Mouse (Mus musculus) midbrain, embryonic 10.5 days (tissue): ENCODE data around the gene Gm9918. TPM values are rescaled to one million over a fixed set of nuclear protein-coding genes. Genes with fewer than 3 reads are reported as not detected.

ENCODE experiments used
- DNase-seq: peaks from one replicate; pipeline ENCODE4 v3.0.0-alpha.2; 2017; ENCODE audit warnings: low spot score
- H3K27ac ChIP-seq: fragments of 300-500 bp; sonication (generic); replicated peaks from 2 replicates; pipeline ENCODE4 v1.5.1; 2016; ENCODE audit warnings: mild to moderate bottlenecking
- H3K27me3 ChIP-seq: fragments of 300-500 bp; sonication (generic); 2 replicates; pipeline ENCODE4 v1.6.1; 2016; ENCODE audit warnings: low read depth, mild to moderate bottlenecking; ENCODE audit not compliant: poor library complexity, severe bottlenecking
- H3K36me3 ChIP-seq: fragments of 300-500 bp; sonication (generic); 2 replicates; pipeline ENCODE4 v1.6.1; 2016; ENCODE audit warnings: mild to moderate bottlenecking, moderate library complexity
- H3K4me1 ChIP-seq: fragments of 300-500 bp; sonication (generic); 2 replicates; pipeline ENCODE4 v1.6.1; 2016
- H3K4me3 ChIP-seq: fragments of 300-500 bp; sonication (generic); 2 replicates; pipeline ENCODE4 v1.5.1; 2016; ENCODE audit warnings: mild to moderate bottlenecking, moderate library complexity
- H3K9me3 ChIP-seq: fragments of 300-500 bp; sonication (generic); replicated peaks from 2 replicates; pipeline ENCODE4 v1.6.1; 2016; ENCODE audit warnings: mild to moderate bottlenecking
- WGBS: fragments of 180-500 bp; shearing (Covaris S2); methylation state at CpG from one replicate; pipeline ENCODE4 v1.1.7; 2016; 5-methylcytosine and 5-hydroxymethylcytosine counted together
- polyA plus RNA-seq: library from polyadenylated mRNA; unstranded; fragments of >200 nt; fragmentation: Nextera tagmentation; extraction: Ambion mirVana; gene quantifications from 2 replicates; pipeline ENCODE4 v1.2.1, GENCODE M21; 2016

Gm9918 gene
- polyA plus RNA-seq, 1 experiment from 2014 or later = 0.35 TPM

DNA sequence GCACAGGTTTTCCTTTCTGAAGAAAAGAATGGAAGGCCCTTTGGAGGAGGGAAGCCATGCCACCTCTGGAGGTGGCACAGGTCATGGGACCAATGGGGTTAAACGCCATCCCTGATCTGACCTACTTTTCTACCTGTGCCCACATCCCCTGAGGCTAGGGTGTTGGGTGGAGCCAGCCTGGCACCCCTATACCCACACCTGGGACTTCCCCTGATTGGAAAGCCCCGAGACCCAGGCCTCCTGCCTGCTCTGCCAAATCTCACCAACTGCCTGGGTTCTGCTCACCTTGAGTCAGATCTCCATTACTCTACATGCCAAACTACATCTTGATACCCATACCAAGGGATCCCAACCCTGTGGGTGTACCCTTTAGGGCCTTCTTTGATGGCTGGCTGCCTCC is 7.3 kb upstream of the Gm9918 start:
- Histone ChIP-seq H3K27ac (no peak overlapping the region), H3K27me3 (peaks cover 38% of the 10 kb centered on the region), H3K4me3 (no peak overlapping the region), H3K9me3 (no peaks in the 10 kb centered on the region), H3K36me3 (no peaks in the 10 kb centered on the region), H3K4me1 (peaks cover 17% of the 10 kb centered on the region)
- WGBS = 81% methylated on average over 2 of the region's 2 CpGs
- no peak for DNase-seq

DNA sequence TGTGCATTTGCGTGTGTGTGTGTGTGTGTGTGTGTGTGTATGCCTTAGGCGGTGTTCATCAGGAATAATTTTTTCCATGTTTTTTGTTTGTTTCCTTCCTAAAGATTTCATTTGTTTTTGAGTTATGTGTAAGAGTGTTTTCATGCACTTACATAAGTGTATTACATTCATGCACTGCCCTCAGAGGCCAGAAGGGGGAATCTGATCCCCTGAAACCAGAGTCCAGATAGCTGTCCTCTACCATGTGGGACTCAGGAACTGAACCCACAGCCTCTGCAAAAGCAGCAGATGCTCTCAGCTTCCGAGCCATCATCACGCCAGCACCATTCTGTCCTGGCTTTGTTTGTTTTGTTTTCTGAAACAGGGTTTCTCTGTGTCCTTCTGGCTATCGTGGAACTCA is 4.8 kb upstream of the Gm9918 start:
- DNase-seq = no peak
- H3K36me3 ChIP-seq = no peaks in the 10 kb centered on the region
- no peak overlapping the region for H3K27ac ChIP-seq
- peaks cover 27% of the 10 kb centered on the region for H3K27me3 ChIP-seq
- 94% methylated on average over 5 of the region's 5 CpGs for WGBS
- no peak overlapping the region for H3K4me3 ChIP-seq
- no peaks in the 10 kb centered on the region for H3K9me3 ChIP-seq
- H3K4me1 ChIP-seq = peaks cover 8% of the 10 kb centered on the region

DNA sequence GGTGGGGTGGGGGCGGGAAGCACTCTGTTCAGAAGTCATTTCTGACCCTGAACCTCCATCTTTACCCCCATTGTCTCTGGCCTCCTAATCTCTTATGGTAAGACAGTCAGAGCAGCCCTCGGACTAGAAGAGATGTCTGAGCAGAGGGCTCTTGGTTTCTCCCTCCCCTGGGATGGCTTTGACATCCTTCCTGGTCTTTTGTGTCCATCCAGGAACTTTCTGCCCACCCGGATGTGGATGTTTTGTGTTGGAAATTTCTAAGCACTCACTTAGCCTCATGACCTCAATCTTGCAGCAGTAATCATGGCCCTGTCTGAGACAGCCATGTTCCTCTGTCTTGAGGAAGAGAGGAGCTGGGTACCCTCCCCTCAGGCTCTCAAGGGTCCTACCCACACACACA is 1.1 kb downstream of the Gm9918 start:
- H3K36me3 ChIP-seq = no peaks in the 10 kb centered on the region
- WGBS = 21% methylated on average over 3 of the region's 3 CpGs

DNA sequence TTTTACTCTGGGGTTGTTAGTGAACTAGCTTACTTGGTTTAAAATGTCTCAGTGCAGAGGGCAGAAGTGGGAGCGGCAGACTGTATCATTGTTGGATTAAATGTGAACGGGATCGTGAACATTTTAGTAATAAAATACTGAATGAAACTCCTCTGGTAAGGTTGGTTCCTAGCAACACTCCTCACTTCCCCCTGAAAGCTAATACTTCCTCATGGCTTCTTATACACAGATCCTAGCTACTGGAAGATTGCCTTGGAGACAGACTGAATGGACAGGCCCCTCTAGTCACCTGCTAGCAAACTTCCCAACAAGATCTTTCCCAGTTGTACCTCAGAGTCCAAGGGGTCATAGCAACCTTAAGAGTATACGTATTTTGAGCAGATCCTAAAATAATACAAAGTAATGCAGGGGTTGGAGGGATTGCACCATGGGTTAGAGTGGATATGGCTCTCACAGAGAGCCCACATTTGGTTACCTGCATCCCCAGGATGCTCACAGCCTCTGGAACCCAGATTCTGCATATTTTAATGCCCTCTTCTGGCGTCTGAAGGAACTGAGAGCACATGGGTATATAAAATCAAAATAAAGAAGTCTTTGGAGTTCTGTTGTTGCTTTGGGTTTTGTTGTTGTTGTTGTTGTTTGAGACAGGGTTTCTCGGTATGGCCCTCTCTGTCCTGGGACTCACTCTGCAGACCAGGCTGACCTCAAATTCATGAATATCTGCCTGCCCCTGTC is 3.8 kb downstream of the Gm9918 start:
- 73% methylated on average over 6 of the region's 6 CpGs for WGBS

More for the DNA sequence above, 1.1 kb downstream of the Gm9918 start:
- Histone ChIP-seq H3K9me3 (no peaks in the 10 kb centered on the region), H3K4me3 (no peak overlapping the region), H3K27ac (no peak overlapping the region), H3K4me1 (peaks cover 19% of the 10 kb centered on the region), H3K27me3 (peaks cover 25% of the 10 kb centered on the region)
- DNase-seq = no peak

DNA sequence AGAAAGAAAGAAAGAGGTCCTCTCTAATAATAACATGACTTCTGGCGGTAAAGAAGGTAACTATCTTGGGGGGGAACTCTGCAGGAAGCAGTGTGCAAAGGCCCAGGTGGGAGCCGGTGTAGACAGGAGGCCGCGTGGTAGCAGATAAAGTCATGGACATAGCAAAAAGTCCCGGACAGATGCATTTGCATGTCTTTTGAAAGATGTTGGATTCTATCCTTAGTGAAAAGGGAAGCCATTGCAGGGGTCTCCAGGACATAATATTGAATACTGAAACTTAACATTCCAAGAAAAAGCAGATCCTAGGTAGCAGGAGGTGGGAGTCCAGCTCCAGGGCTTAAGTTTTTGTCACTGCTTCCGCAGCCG is 8.3 kb downstream of the Gm9918 start:
- Histone ChIP-seq H3K27ac (peak overlapping the region; percentile 94), H3K4me1 (peaks cover 24% of the 10 kb centered on the region), H3K9me3 (no peaks in the 10 kb centered on the region), H3K36me3 (peaks cover 27% of the 10 kb centered on the region), H3K4me3 (peak overlapping the region; percentile 95), H3K27me3 (no peaks in the 10 kb centered on the region)
- WGBS = 38% methylated on average over 7 of the region's 7 CpGs
- no peak for DNase-seq

More for the DNA sequence above, 3.8 kb downstream of the Gm9918 start:
- H3K4me3 ChIP-seq = no peak overlapping the region
- H3K4me1 ChIP-seq = peaks cover 26% of the 10 kb centered on the region
- H3K9me3 ChIP-seq = no peaks in the 10 kb centered on the region
- H3K27me3 ChIP-seq = peaks cover 25% of the 10 kb centered on the region
- H3K27ac ChIP-seq = no peak overlapping the region
- no peak for DNase-seq
- no peaks in the 10 kb centered on the region for H3K36me3 ChIP-seq

DNA sequence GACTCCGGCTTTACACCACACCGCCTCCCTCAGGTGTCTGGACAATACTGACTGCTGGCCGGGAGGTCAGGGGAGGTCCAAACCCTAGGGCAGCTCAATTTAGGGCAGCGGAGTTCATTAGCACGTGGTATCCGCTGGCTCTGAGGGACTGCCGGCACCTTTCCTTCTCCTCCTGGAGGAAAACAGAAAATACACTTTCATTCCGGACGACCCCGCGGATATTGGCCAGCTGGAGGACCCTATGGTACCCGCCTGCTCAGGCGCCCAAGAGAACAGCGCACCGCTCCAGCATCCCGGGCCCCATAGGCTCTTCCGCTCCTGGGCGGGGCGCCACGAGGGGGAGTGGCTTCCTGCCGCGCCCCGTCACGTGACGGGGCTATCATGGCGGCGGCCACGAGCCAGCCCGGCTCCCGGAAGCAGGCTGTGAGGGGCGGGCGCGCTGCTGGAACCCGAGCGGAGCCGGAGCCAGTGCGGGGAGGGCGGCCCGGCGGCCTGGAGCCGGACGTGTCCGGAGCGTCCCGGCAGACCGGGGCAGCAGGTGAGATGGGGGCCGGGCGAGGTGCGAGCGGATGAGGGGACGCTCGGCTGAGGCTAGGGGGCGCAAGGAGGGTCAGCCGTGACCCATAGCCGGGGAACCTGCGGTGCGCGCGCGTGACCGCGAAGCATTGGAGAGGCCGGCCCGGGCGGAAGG is 8.9 kb downstream of the Gm9918 start, which contains the start of gene Mfsd5:
Gene Mfsd5 (plus strand): TSS at position 363 of the 691 bp plus-strand sequence.
- Histone ChIP-seq H3K9me3 (no peaks in the 10 kb centered on the region), H3K27me3 (no peaks in the 10 kb centered on the region), H3K4me1 (peaks cover 24% of the 10 kb centered on the region), H3K36me3 (peaks cover 27% of the 10 kb centered on the region), H3K27ac (peak within 1 kb of the TSS; percentile 94), H3K4me3 (peak within 1 kb of the TSS; percentile 95)
- DNase-seq = peak; percentile 93
- WGBS = under 1% methylated on average over 65 of the region's 65 CpGs

DNA sequence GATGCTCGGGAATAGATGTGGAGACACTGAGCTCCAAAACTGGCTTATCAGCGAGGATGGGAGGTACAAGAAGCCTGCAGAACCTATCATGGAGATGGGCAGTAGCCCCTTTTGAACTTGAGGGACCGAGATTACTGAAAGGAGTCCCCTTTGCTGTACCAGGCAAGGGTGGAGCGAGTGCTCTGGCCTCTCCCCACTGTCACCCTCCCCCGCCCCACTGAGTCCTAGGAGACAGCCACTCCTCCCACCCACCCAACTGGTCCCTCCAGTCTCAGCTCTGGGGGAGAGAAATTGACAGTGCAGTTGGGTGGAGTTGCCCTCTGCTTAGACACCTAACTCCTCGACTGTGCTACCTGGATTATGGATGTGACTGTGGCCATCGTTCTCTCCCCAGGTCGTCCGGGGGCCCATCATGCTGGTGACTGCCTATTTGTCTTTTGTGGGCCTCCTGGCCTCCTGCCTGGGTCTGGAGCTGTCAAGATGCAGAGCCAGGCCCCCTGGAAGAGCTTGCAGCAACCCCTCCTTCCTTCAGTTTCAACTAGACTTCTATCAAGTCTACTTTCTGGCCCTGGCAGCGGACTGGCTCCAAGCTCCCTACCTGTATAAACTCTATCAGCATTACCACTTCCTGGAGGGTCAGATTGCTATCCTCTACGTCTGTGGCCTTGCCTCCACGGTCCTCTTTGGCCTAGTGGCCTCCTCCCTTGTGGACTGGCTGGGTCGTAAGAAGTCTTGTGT is 9.6 kb downstream of the Gm9918 start:
- DNase-seq = no peak
- Histone ChIP-seq H3K27ac (peak overlapping the region; percentile 94), H3K27me3 (no peaks in the 10 kb centered on the region), H3K36me3 (peaks cover 27% of the 10 kb centered on the region), H3K9me3 (no peaks in the 10 kb centered on the region), H3K4me3 (peak overlapping the region; percentile 95), H3K4me1 (peaks cover 24% of the 10 kb centered on the region)
- 34% methylated on average over 13 of the region's 13 CpGs for WGBS

DNA sequence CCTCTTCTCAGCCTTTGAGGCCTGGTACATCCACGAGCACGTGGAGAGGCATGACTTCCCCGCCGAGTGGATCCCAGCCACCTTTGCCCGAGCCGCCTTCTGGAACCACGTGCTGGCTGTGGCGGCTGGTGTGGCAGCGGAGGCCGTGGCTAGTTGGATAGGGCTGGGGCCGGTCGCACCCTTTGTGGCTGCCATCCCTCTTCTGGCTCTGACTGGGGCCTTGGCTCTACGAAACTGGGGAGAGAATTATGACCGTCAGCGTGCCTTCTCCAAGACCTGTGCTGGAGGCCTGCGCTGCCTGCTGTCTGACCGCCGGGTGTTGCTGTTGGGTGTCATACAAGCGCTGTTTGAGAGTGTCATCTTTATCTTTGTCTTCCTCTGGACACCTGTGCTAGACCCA is 10.3 kb downstream of the Gm9918 start:
- no peaks in the 10 kb centered on the region for H3K27me3 ChIP-seq
- DNase-seq = no peak
- no peak overlapping the region for H3K27ac ChIP-seq
- peaks cover 27% of the 10 kb centered on the region for H3K36me3 ChIP-seq
- peak overlapping the region; percentile 95 for H3K4me3 ChIP-seq
- H3K9me3 ChIP-seq = no peaks in the 10 kb centered on the region
- H3K4me1 ChIP-seq = peaks cover 24% of the 10 kb centered on the region
- WGBS = 97% methylated on average over 19 of the region's 19 CpGs

DNA sequence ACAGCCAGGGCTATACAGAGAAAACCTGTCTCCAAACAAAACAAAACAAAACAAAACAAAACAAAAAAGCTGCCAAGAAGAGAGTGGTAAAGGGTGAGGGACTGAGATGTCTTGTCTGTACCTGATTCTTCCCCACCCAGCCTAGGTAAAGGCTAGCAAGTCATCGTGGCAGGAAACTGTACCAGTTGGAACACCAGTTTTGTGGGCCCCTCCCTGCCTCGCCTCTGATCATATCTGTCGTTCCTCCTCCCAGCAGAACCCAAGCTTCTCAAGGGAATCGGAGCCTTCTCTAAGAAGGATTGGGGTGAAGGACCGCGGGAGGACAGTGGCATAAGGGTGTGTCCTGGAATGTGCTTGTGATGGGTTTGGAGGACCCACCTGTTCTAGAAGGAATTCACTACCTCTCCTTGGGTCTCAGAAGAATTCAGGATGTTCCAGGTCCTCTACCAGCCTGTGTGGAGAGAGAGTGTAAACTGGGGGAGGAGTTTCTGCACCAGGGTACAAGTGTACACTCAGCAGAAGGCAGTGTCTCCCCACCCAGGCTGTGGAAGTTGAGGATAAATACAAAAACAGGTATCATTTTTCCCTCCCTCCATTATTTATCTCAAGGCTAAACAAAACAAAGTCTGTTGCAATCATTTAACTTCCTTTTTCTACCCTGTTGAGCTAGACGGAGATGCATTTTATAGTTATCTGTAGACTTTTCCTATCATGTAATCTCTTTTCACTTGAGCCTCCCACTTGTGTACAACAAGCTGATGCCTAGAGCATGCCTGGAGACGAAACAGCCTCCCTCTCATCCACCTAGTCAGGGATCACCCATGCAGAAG is 12.3 kb downstream of the Gm9918 start:
- H3K27ac ChIP-seq = no peak overlapping the region
- H3K9me3 ChIP-seq = no peaks in the 10 kb centered on the region
- H3K27me3 ChIP-seq = no peaks in the 10 kb centered on the region
- no peak for DNase-seq
- peaks cover 24% of the 10 kb centered on the region for H3K4me1 ChIP-seq
- WGBS = 86% methylated on average over 8 of the region's 8 CpGs
- H3K4me3 ChIP-seq = no peak overlapping the region
- H3K36me3 ChIP-seq = peaks cover 27% of the 10 kb centered on the region

DNA sequence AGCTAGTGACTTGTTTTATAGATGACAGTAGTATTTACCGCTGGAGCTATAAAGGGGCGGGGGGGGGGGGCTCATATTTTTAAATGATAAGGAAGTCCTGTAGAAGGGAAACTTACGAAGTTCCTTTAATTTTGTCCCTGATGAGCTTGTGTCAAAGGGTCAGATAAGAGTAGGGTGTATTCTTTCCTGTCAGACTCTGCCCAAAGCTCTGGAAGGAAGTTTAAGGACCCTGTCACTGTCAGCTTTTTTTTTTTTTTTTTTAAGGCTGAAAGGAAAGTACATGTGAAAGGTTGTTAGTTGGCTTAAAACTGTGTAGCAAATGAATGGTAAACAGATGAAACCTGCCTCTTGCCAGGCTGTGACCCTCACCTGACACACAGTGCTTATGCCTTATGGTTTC is 13.3 kb downstream of the Gm9918 start:
- no peak for DNase-seq
- 81% methylated on average over 3 of the region's 3 CpGs for WGBS
- Histone ChIP-seq H3K9me3 (no peaks in the 10 kb centered on the region), H3K4me3 (no peak overlapping the region), H3K4me1 (peaks cover 21% of the 10 kb centered on the region), H3K27ac (no peak overlapping the region), H3K27me3 (no peaks in the 10 kb centered on the region), H3K36me3 (peaks cover 27% of the 10 kb centered on the region)

DNA sequence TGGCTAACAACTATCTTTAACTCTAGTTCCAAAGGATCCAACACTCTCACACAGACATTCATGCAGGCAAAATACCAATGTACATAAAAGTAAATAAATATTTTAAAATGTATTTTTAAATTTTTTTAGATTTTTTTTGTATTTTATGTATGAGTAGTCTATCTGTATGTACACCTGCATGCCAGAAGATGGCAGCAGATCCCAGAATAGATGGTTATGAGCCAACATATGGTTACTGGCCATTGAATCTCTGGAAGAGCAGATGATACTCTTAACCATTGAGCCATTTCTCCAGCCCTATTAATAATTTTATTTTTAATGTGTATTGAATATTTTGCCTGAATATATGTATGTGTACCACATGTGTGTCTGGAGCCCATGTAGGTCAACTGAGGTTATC is 17.0 kb downstream of the Gm9918 start:
- Histone ChIP-seq H3K27ac (no peak overlapping the region), H3K4me3 (no peak overlapping the region), H3K4me1 (no peaks in the 10 kb centered on the region), H3K9me3 (no peaks in the 10 kb centered on the region), H3K36me3 (peaks cover 5% of the 10 kb centered on the region), H3K27me3 (no peaks in the 10 kb centered on the region)
- DNase-seq = no peak

DNA sequence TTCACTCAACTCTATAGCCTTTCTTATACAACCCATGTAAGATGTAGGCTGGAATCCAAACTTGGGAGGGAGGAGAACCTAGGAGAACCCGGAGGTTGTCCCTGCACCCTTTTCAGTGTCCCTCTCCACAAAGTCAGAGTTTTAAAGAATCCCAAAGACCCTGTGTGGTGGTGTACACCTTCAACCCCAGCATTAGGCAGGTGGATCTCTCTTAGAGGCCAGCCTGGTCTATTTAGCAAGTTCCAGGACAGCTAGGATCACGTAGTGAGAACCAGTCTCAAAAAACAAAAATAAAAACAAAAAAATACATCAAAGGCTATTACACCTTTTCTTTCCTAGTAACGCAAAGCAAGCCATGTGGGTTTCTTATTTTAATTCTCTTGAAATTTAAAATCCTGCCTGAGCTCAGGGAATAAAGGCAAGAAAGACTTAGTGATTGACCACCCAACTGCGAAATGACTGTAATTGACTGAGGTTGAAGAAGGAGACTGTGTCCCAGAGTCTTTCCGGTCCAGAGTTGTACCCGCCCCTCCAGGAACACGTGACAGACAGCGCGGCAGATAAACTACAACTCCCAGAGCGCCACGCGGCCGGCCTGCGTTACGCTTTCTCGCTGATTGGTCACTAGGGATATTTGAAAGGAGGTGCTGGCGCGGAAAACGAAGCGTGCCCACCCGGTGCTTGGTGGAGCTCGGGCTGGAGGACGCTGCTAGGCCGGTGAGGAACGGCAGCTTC is 25.4 kb downstream of the Gm9918 start, which contains the start of gene Espl1:
Gene Espl1 (plus strand): TSS at position 634 of the 735 bp plus-strand sequence.
- DNase-seq = peak; percentile 97
- WGBS = 7% methylated on average over 25 of the region's 25 CpGs
- H3K27ac ChIP-seq = peak within 1 kb of the TSS; percentile 86

More for the DNA sequence above, 25.4 kb downstream of the Gm9918 start, which contains the start of gene Espl1:
- H3K27me3 ChIP-seq = no peaks in the 10 kb centered on the region
- peaks cover 13% of the 10 kb centered on the region for H3K4me1 ChIP-seq
- H3K36me3 ChIP-seq = peaks cover 32% of the 10 kb centered on the region
- no peaks in the 10 kb centered on the region for H3K9me3 ChIP-seq
- peak within 1 kb of the TSS; percentile 81 for H3K4me3 ChIP-seq
